Mouse (Mus musculus): ENCODE measurements around the gene Kcnj11. TPM values are rescaled to one million over a fixed set of nuclear protein-coding genes. Genes with fewer than 3 reads are reported as not detected.

Gene Kcnj11
- total and polyA plus RNA-seq, 3 experiments: 111 to 182 (median 123) TPM

GRCm38 (mm10) chr7:46125340-46125739 is 24.8 kb upstream of the Kcnj11 start:
- H3K79me2 ChIP-seq (replicated peaks; ENCODE audit: control insufficient read depth, insufficient read depth, low read length): no peaks in the 10 kb centered on the region
- DNase-seq: peak in 1 of 2 experiments; percentile 48
- H3K27ac ChIP-seq: no peak overlapping the region
- no peaks in the 10 kb centered on the region for H3K36me3 ChIP-seq (ENCODE audit: control insufficient read depth, insufficient read depth, low read length)
- H3K27me3 ChIP-seq (ENCODE audit: control insufficient read depth, insufficient read depth, low read length): no peaks in the 10 kb centered on the region
- H3K4me3 ChIP-seq: no peak overlapping the region
- WGBS: 58% methylated on average over 11 of the region's 11 CpGs
- peak; percentile 79; the same call in 1 of the 2 replicates for TF ChIP-seq EP300 (IDR thresholded peaks at IDR 0.05; ENCODE audit: insufficient read depth, low read depth, low read length)
- no peak for TF ChIP-seq CTCF (IDR thresholded peaks at IDR 0.05)
- intact Hi-C loops (cut with DNase I): no loop called here
- H3K9ac ChIP-seq (ENCODE audit: low read depth, low read length): no peak overlapping the region
- no peaks in the 10 kb centered on the region for H3K4me1 ChIP-seq (ENCODE audit: control insufficient read depth, insufficient read depth, low read length)

DNA sequence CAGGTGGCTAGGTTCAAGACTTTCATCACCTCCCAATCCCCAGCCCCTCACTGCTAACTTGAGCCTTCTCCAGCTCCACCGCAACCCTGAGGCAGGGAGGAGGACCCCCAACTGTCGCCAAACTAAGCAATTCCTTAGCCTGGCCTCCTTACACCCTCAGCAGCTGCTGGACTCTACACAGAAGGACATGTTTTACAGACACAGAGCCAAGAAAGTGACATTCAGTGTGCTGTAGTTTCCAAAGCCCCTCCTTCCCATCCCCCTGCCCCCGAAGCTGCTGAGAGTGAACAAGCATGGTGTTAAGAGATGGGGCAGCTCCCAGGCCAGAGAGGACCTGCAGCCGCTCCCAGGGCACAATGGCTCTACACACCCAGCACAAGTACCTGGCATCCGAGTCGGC is 23.9 kb upstream of the Kcnj11 start:
- Histone ChIP-seq H3K79me2 (replicated peaks; ENCODE audit: control insufficient read depth, insufficient read depth, low read length) (no peaks in the 10 kb centered on the region), H3K27me3 (ENCODE audit: control insufficient read depth, insufficient read depth, low read length) (no peaks in the 10 kb centered on the region), H3K27ac (no peak overlapping the region), H3K4me3 (no peak overlapping the region), H3K9ac (ENCODE audit: low read depth, low read length) (no peak overlapping the region), H3K36me3 (ENCODE audit: control insufficient read depth, insufficient read depth, low read length) (no peaks in the 10 kb centered on the region), H3K4me1 (ENCODE audit: control insufficient read depth, insufficient read depth, low read length) (no peaks in the 10 kb centered on the region)
- WGBS: 73% methylated on average over 6 of the region's 6 CpGs
- no peak for TF ChIP-seq POLR2A (IDR thresholded peaks at IDR 0.05; ENCODE audit: insufficient read depth, low read depth, low read length)
- no peak for TF ChIP-seq CTCF (IDR thresholded peaks at IDR 0.05)
- no peak for TF ChIP-seq EP300 (IDR thresholded peaks at IDR 0.05; ENCODE audit: insufficient read depth, low read depth, low read length)
- DNase-seq: no peak
- intact Hi-C loops (cut with DNase I): no loop called here

GRCm38 (mm10) chr7:46122964-46123363 is 22.4 kb upstream of the Kcnj11 start:
- H3K4me3 ChIP-seq: no peak overlapping the region
- TF ChIP-seq CTCF (IDR thresholded peaks at IDR 0.05): no peak
- no peak for TF ChIP-seq POLR2A (IDR thresholded peaks at IDR 0.05; ENCODE audit: insufficient read depth, low read depth, low read length)
- no peak for TF ChIP-seq EP300 (IDR thresholded peaks at IDR 0.05; ENCODE audit: insufficient read depth, low read depth, low read length)
- no peak for DNase-seq
- H3K36me3 ChIP-seq (ENCODE audit: control insufficient read depth, insufficient read depth, low read length): no peaks in the 10 kb centered on the region
- intact Hi-C loops (cut with DNase I): no loop called here
- no peak overlapping the region for H3K27ac ChIP-seq
- no peaks in the 10 kb centered on the region for H3K4me1 ChIP-seq (ENCODE audit: control insufficient read depth, insufficient read depth, low read length)
- H3K79me2 ChIP-seq (replicated peaks; ENCODE audit: control insufficient read depth, insufficient read depth, low read length): no peaks in the 10 kb centered on the region
- H3K27me3 ChIP-seq (ENCODE audit: control insufficient read depth, insufficient read depth, low read length): no peaks in the 10 kb centered on the region
- no peak overlapping the region for H3K9ac ChIP-seq (ENCODE audit: low read depth, low read length)
- WGBS: 61% methylated on average over 4 of the region's 4 CpGs

DNA sequence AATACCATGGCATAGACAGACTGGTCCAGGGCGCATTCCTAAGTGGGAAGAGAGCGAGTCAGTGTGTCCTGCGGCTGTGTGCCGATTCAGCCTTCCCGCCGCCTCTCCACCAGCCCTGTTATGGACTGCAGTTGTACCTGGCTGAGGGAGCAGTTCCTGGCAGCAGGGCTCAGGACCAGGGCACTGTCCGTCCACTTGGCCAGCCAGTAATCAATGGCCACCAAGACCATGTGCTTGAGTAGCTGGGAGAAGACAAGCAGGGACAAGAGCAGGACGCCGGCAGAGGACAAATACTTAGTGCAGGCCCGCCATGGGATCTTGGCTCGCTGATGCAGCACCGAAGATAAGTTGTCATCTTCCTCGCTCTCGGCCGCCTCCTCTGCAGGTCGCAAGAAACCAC is 16.5 kb upstream of the Kcnj11 start:
- Histone ChIP-seq H3K4me3 (no peak overlapping the region), H3K79me2 (replicated peaks; ENCODE audit: control insufficient read depth, insufficient read depth, low read length) (no peaks in the 10 kb centered on the region), H3K27me3 (ENCODE audit: control insufficient read depth, insufficient read depth, low read length) (no peaks in the 10 kb centered on the region), H3K27ac (peak overlapping the region; percentile 74; the same call in 1 of the 2 replicates), H3K9ac (ENCODE audit: low read depth, low read length) (no peak overlapping the region), H3K36me3 (ENCODE audit: control insufficient read depth, insufficient read depth, low read length) (peaks cover 3% of the 10 kb centered on the region; the same call in 1 of the 2 replicates), H3K4me1 (ENCODE audit: control insufficient read depth, insufficient read depth, low read length) (peaks cover 3% of the 10 kb centered on the region; the same call in 1 of the 2 replicates)
- TF ChIP-seq CTCF (IDR thresholded peaks at IDR 0.05) (no peak), POLR2A (IDR thresholded peaks at IDR 0.05; ENCODE audit: insufficient read depth, low read depth, low read length) (no peak), EP300 (IDR thresholded peaks at IDR 0.05; ENCODE audit: insufficient read depth, low read depth, low read length) (0 out of 2 replicates have a peak, but pooled peaks have one; percentile 19)
- WGBS: 71% methylated on average over 16 of the region's 16 CpGs
- intact Hi-C loops (cut with DNase I): loop anchor here (2.0 to 5.0 kb wide), 2 partner anchors 20 to 45 kb away; no protein-coding TSS in a partner anchor
- DNase-seq: peak in 1 of 2 experiments; percentile 36

DNA sequence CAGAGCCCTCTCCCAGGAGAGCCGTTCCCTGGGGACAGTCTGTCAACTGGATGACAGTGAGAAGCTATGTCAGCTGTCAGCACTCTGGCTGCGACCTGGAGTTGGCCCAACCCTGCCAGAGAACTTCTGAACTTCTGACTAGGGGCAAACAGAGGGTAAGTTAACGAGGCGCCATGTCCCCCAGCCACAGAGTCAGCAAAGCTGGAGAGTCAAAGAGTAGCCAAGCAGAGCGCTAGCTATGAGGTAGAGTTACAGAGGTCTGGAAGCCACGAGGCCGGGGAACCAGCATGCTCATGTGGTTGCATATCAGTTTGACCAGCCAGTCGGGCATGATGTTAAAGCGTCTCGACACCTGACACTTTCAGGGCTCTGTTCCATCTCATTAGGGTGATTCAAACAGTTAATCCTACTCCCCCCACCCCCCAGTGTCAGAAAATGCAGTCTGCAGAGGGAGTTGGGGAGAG is 15.6 kb upstream of the Kcnj11 start:
- Histone ChIP-seq H3K79me2 (replicated peaks; ENCODE audit: control insufficient read depth, insufficient read depth, low read length) (no peaks in the 10 kb centered on the region), H3K4me1 (ENCODE audit: control insufficient read depth, insufficient read depth, low read length) (peaks cover 5% of the 10 kb centered on the region; the same call in 1 of the 2 replicates), H3K27me3 (ENCODE audit: control insufficient read depth, insufficient read depth, low read length) (no peaks in the 10 kb centered on the region), H3K9ac (ENCODE audit: low read depth, low read length) (no peak overlapping the region), H3K4me3 (no peak overlapping the region), H3K27ac (peak overlapping the region; percentile 74), H3K36me3 (ENCODE audit: control insufficient read depth, insufficient read depth, low read length) (peaks cover 3% of the 10 kb centered on the region; the same call in 1 of the 2 replicates)
- peak; percentile 62 to 77 for DNase-seq
- WGBS: 39% methylated on average over 10 of the region's 10 CpGs
- intact Hi-C loops (cut with DNase I): loop anchor here (2.0 to 5.0 kb wide), 2 partner anchors 19 to 46 kb away; no protein-coding TSS in a partner anchor
- TF ChIP-seq EP300 (IDR thresholded peaks at IDR 0.05; ENCODE audit: insufficient read depth, low read depth, low read length) (peak; percentile 83), CTCF (IDR thresholded peaks at IDR 0.05) (no peak), POLR2A (IDR thresholded peaks at IDR 0.05; ENCODE audit: insufficient read depth, low read depth, low read length) (peak; percentile 47; the same call in 1 of the 2 replicates)

DNA sequence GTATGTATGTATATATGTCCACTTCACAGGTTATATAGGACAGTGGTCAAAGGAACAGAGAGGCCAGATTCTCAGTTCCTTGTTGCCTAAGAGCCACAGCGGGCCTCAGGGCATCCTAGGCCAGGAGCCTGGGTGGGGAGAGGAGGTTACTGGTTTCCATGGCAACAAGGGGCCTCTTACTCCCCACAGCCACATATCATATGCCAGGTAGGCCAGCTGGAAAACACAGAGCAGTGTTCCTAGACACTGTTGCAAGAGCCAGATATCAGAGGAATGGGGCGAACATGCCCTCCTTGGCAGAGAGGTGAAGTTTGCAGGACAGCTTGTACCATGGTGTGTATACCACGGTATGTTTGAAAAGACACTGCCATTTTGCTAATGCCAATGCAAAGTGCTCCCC is 12.9 kb upstream of the Kcnj11 start:
- H3K27ac ChIP-seq: no peak overlapping the region; the same call in 1 of the 2 replicates
- H3K79me2 ChIP-seq (replicated peaks; ENCODE audit: control insufficient read depth, insufficient read depth, low read length): no peaks in the 10 kb centered on the region
- TF ChIP-seq POLR2A (IDR thresholded peaks at IDR 0.05; ENCODE audit: insufficient read depth, low read depth, low read length) (no peak), CTCF (IDR thresholded peaks at IDR 0.05) (no peak), EP300 (IDR thresholded peaks at IDR 0.05; ENCODE audit: insufficient read depth, low read depth, low read length) (peak; percentile 77; the same call in 1 of the 2 replicates)
- intact Hi-C loops (cut with DNase I): no loop called here
- H3K4me3 ChIP-seq: no peak overlapping the region
- no peak overlapping the region for H3K9ac ChIP-seq (ENCODE audit: low read depth, low read length)
- WGBS: 65% methylated on average over 3 of the region's 3 CpGs
- H3K27me3 ChIP-seq (ENCODE audit: control insufficient read depth, insufficient read depth, low read length): no peaks in the 10 kb centered on the region
- peaks cover 7% of the 10 kb centered on the region; the same call in 1 of the 2 replicates for H3K4me1 ChIP-seq (ENCODE audit: control insufficient read depth, insufficient read depth, low read length)
- peak in 1 of 2 experiments; percentile 56 for DNase-seq
- peaks cover 3% of the 10 kb centered on the region; the same call in 1 of the 2 replicates for H3K36me3 ChIP-seq (ENCODE audit: control insufficient read depth, insufficient read depth, low read length)
